Mouse (Mus musculus) gastrocnemius, postnatal 10 days (tissue): Measurements from ENCODE around the gene Atg4c. TPM values are rescaled to one million over a fixed set of nuclear protein-coding genes. Genes with fewer than 3 reads are reported as not detected.

Source experiments
- DNase-seq: peaks from one replicate; pipeline ENCODE4 v3.0.0; 2021; ENCODE audit warnings: mixed read lengths
- total RNA-seq, 2 experiments: library from RNA; stranded (reverse); gene quantifications; 2 replicates each; pipeline ENCODE4 v1.2.3; 2021

Atg4c gene
- total RNA-seq, 2 experiments from 2014 or later: 6.8 to 7.5 TPM

DNA sequence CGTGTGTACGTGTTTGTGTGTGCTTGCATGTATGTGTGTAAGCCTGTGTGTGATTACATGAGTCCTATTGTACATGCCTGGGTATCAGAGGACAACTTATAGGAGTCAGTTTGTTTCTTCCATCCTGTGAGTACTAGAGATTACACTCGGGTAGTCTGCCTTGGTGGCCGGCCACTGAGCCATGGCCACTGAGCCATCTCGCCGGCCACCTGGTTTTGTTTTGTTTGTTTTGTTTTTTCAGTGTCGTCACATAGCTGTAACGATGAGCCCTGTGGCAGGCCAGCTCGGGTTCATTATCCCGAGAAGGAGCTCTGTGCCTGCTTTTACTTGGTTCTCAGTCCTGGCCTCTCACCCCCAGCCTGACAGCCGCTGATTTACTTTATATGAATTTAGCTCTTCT lies 69.9 kb downstream of the Atg4c start:
- no peak for DNase-seq

DNA sequence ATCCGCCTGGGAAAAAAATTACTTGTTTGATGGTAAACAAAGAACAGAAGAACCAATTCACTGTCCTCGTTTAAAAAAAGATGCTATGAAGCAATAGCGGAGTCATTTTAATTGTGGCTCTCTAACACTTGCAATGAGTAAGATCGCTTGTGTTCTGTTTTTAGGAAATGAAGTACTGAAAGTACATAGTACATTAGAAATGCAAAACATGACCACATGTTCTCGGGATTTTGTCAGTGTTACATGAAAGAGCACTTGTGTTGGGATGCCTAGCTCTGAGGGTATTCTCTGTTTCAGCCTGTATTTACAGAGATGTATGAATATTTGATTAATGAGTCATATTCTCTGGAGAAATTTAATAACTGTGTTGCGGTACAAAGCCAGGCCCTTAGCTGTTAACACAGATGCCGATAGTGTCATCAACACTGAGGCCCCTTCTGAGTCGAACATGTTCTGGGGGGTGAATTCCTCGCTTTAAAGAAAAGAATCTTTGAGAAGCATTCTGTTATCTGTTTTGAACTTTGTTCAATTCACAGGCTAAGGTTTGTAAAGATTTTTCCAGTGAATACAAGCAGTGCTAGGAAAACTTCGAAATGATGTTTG lies 73.2 kb downstream of the Atg4c start:
- DNase-seq: no peak

DNA sequence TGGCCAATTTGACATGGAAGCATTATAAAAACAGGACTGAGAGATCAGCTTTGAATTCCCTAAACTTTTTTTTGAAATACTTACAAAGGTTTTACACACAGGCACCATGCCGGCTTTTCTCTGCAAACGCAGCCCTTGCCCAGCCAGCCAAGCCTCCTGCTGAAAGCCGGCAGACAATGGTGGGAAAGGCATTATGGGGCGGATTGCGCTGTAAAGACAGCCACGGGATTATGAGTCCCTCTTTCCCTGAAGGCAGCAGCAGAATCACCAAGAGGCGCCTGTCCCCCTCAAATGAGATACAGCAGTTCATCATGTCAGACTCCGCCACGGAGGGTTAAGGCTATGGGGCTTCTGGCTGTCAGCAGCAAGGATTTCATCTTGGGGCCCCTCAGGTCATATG lies 79.1 kb downstream of the Atg4c start:
- DNase-seq: no peak

DNA sequence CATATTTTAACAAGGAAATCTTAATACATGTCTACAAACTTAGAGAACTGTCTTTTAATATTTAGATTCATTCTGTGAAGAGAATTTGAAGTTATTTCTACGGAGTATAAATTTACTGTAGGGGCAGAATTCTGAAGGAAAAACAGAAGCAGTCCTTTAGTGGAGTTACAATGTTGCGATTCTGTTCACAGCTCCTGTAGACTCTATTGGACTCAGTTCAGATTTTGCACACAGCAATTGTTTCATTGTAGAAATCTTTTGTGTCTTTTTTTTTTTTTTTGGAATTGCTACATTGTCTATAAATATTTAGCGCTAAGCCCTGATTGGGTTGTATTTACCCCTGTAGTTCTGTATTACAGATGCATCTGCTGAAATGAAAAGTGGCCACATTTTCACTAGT lies 79.7 kb downstream of the Atg4c start:
- no peak for DNase-seq

DNA sequence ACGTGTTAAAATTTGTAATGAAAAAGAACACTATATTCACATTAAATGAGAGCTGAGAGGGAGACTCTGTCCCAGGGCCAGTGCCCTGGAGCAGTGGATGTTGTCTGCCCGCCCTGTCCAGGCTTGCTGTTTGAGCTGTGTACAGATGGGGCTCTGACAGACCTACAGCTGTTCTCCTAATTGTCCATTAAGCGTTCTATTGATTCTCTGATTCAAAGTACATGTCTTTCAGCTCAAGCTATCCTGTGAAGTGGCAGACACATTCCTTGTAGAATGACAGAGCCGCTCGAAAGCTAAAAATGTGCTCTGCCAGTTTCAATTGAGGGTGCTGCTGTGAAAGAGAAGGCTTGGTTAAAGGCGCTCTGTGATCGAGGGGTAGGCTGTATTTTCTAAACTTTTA lies 80.2 kb downstream of the Atg4c start:
- DNase-seq: no peak

DNA sequence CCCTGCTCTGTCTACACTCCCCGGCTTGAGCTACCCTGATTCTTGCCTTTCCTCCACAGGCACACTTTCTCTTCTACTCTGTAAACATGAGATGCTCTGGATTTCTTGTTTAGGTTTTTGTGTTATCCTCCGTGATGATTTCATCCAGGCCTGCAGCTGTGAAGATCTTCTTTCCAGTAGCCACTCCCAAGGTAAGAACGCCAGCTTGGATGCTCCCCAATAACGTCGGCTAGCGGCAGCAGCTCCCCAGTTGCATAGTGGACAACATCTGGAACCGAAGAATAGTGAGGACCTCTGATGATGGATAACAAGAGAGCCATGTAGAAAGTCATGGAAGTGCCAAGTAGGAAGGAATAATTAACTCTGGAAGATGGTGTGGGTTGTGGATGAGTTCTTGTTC lies 85.1 kb downstream of the Atg4c start:
- peak; percentile 49 for DNase-seq

DNA sequence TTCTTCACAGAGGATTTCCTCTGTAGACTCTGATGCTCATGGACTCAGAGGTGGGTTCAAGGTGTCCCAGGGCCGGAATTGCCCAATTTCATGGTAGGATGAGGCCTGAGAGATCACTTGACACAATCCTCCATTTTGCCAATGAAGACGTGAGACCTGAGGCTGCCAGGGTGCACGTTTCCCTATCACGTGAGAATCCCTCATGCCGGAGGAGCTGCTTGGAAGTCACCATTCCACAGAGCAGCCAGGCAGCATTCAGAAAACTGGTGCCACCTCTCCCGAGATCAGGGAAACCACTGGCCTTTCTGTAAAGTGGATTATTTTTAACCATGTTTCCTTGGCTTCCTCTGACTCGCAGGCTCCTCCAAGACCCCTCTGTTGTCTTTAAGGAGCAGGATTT lies 88.0 kb downstream of the Atg4c start:
- no peak for DNase-seq

DNA sequence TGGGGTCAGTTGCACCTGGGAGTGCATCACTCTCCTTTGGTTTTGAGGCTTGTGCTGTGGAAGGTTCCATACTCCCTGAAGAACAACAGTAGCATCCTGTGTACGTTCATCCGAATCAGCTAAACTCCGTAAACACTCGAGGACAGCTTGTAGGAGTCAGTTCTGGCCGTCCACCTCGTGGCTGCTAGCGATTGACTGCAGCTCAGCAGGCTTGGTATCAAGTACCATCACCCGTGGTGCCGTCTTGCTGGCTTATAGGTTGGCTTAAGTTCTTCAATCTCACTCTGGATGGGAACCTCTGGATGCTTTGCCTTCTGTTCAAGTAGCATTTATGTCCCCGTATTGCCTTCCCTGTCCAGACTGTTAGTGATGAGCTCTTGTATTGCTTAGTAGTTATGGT lies 95.6 kb downstream of the Atg4c start:
- no peak for DNase-seq

DNA sequence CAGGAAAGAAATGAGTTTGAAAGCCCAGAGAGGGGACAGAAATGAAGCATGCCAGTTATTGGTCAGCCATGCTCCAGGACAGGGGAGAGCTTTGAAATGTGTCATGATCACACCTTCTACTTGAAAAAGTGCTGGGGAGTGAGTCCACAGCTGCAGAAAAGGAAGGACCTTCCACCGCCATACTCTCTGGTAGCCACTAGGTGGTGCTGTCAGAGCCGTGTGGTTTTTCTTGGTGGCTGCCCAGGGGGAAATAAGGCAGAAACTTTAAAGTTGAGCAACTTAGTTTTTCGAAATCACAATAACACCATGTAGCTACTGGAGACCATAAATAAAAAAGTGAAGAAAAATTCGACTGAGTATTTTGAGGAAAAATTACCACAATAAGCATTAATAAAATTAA lies 104.9 kb downstream of the Atg4c start:
- peak; percentile 42 for DNase-seq

DNA sequence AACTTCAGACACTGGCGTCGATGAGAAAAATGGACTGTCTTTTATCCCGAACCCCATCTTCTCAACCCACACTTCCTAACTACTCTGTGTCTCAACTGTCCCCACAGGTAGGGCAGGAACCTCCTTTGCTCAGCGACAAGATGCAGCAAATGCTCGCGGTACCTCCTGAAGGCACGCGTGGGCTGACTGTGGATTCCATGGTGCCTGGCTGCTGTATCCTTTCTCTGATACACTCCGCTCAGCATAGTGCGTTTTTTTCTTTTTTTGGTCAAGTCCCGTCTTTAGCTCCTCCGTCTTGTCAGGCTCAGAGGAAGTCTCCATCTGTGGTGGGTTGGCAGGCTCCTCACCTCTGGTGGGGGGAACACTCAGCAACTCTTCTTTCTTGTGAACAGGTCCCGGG lies 111.1 kb downstream of the Atg4c start:
- DNase-seq: no peak

Other genes starting within 250 kb of the Atg4c start
- not detected for gene Angptl3, start 163.0 kb upstream of the Atg4c start, total RNA-seq
- gene Dock7, start 73.0 kb upstream of the Atg4c start, total RNA-seq: 10 to 100 TPM; 21.8 to 33.0 TPM
- gene Gm12689, start 102.0 kb downstream of the Atg4c start, total RNA-seq: under 1 TPM in 1 of 2 experiments, not detected in 1; 0.38 TPM